14 mouse cellular contexts compared by ENCODE assay signal in genomic region chr3:14832766-14833165, GRCm38 (mm10). TPM values are rescaled to one million over a fixed set of nuclear protein-coding genes. Genes with fewer than 3 reads are reported as not detected.
A peak's percentile ranks its signal among the peaks of the same experiment; 100 is the strongest.
DNase-seq lines count a peak whose midpoint lies in the region; ATAC-seq and TF ChIP-seq lines count a peak whose summit lies in the region.
"Had no signal": no experiment of that assay in that cellular context is flagged by ENCODE, and none has a peak within 500 bp of the region (broad histone marks: within the 10 kb centered on the region; RNA-seq: fewer than 3 reads in every experiment).

No protein-coding gene starts in this region.

- TF ChIP-seq CTCF in MEL (IDR thresholded peaks at IDR 0.05 in 2 of 3, conservative IDR thresholded peaks at IDR 0.05 in 1 of 3; ENCODE audit: control insufficient read depth in 1 of 3, insufficient read depth in 1 of 3, low read depth in 2 of 3, low read length in 3 of 3, poor library complexity in 1 of 3, severe bottlenecking in 1 of 3), result no peak

- no peak overlapping the region for H3K27ac ChIP-seq in MEL (ENCODE audit: control insufficient read depth, low read depth, low read length)
- H3K27ac ChIP-seq: hindbrain, embryonic 15.5 days; limb, embryonic 12.5 days; midbrain, embryonic 10.5 days had no signal

- no peaks in the 10 kb centered on the region for H3K9me3 ChIP-seq in MEL (replicated peaks; ENCODE audit: insufficient read depth, low read length)
- H3K9me3 ChIP-seq: hindbrain, embryonic 15.5 days; limb, embryonic 12.5 days; midbrain, embryonic 10.5 days had no signal

- peaks cover 0 to 3% of the 10 kb centered on the region in 2 experiments; a peak in 2 of 4 replicates for H3K4me1 ChIP-seq in MEL (ENCODE audit: control insufficient read depth in 1 of 2, insufficient read depth in 2 of 2, low read length in 2 of 2)
- H3K4me1 ChIP-seq: hindbrain, embryonic 15.5 days; limb, embryonic 12.5 days; midbrain, embryonic 10.5 days had no signal

- TF ChIP-seq EP300 in MEL (IDR thresholded peaks at IDR 0.05; ENCODE audit: low read depth in 1 of 2, low read length in 2 of 2), result no peak

- TF ChIP-seq RAD21 in MEL (IDR thresholded peaks at IDR 0.05; ENCODE audit: low read depth, low read length), result no peak

- no peak overlapping the region for H3K9ac ChIP-seq in MEL (ENCODE audit: control insufficient read depth, low read depth, low read length, poor library complexity, severe bottlenecking)
- H3K9ac ChIP-seq: hindbrain, embryonic 15.5 days; limb, embryonic 12.5 days had no signal

- H3K27me3 ChIP-seq in MEL (ENCODE audit: control insufficient read depth in 1 of 2, insufficient read depth in 2 of 2, low read length in 2 of 2), result no peaks in the 10 kb centered on the region
- H3K27me3 ChIP-seq: CH12.LX; hindbrain, embryonic 15.5 days; limb, embryonic 12.5 days had no signal

- no peak overlapping the region for H3K4me3 ChIP-seq in MEL (ENCODE audit: control insufficient read depth in 1 of 2, insufficient read depth in 1 of 2, low read depth in 2 of 2, low read length in 2 of 2)
- H3K4me3 ChIP-seq: hindbrain, embryonic 15.5 days; limb, embryonic 12.5 days; midbrain, embryonic 10.5 days had no signal

- peak; percentile 44; the same call in 1 of the 2 replicates for ATAC-seq in megakaryocyte progenitor cell, adult 5-6 weeks (replicated peaks; ENCODE audit: poor library complexity)

- H3K79me2 ChIP-seq in MEL (ENCODE audit: control insufficient read depth, insufficient read depth, low read length, poor library complexity), result no peaks in the 10 kb centered on the region

- TF ChIP-seq POLR2A in MEL (IDR thresholded peaks at IDR 0.05; ENCODE audit: control insufficient read depth in 1 of 2, insufficient read depth in 1 of 2, low read depth in 1 of 2, low read length in 2 of 2, poor library complexity in 1 of 2), result no peak

- no peaks in the 10 kb centered on the region; a peak in 1 of 4 replicates for H3K36me3 ChIP-seq in MEL (ENCODE audit: control insufficient read depth in 1 of 2, insufficient read depth in 2 of 2, low read length in 2 of 2)
- H3K36me3 ChIP-seq: hindbrain, embryonic 15.5 days; limb, embryonic 12.5 days; midbrain, embryonic 10.5 days had no signal

- DNase-seq in layer of hippocampus, adult 9-11 months, result peak; percentile 2
- DNase-seq in layer of hippocampus, postnatal 10 days (ENCODE audit: low spot score in 2 of 2), result no peak
- DNase-seq in MEL (ENCODE audit: low read depth, low spot score), result peak; percentile 51
- DNase-seq in kidney, adult 9 months, result peak; percentile 93
- DNase-seq in left cerebral cortex, adult 8-10 months (ENCODE audit: low spot score in 2 of 2), result no peak
- no peak for DNase-seq in gastrocnemius, adult 18-20 months (ENCODE audit: low spot score)
- DNase-seq: gastrocnemius, postnatal 14 days; thymus, adult 2 months had no signal

TF ChIP-seq in MEL, 35 proteins besides CTCF, POLR2A, EP300 and RAD21:
- TF ChIP-seq ZMIZ1 (IDR thresholded peaks at IDR 0.05; ENCODE audit: low read depth, low read length) (no peak), MEF2A (IDR thresholded peaks at IDR 0.05; ENCODE audit: extremely low read depth, insufficient replicate concordance, low read depth, low read length, poor library complexity, severe bottlenecking) (no peak), ZC3H11A (IDR thresholded peaks at IDR 0.05; ENCODE audit: low read depth, low read length) (no peak), SIN3A (IDR thresholded peaks at IDR 0.05; ENCODE audit: low read length) (no peak), ETS1 (IDR thresholded peaks at IDR 0.05; ENCODE audit: low read depth, low read length) (no peak), MAX (IDR thresholded peaks at IDR 0.05; ENCODE audit: low read length) (no peak), TBP (IDR thresholded peaks at IDR 0.05; ENCODE audit: low read depth, low read length) (no peak), USF2 (IDR thresholded peaks at IDR 0.05; ENCODE audit: borderline replicate concordance in 1 of 2, insufficient read depth in 1 of 2, low read depth in 1 of 2, low read length in 2 of 2) (no peak), UBTF (IDR thresholded peaks at IDR 0.05; ENCODE audit: borderline replicate concordance, insufficient read depth, low read depth, low read length) (no peak)
TF ChIP-seq in MEL: peak in this region for 0.

RNA-seq across cellular contexts. Expression of gene Car1, which starts 24.6 kb away (rescaled TPM):
- total RNA-seq in layer of hippocampus, postnatal 10 days (2021), result not detected
- total RNA-seq in MEL (2012; rRNA removed), result 3,564 and 4,374 TPM in 2 replicates
- polyA plus RNA-seq in MEL (2012; ENCODE audit: insufficient read depth in 1 of 2, insufficient read length in 2 of 2, low read depth in 1 of 2, low replicate concordance in 2 of 2, missing spikeins in 1 of 2), result 1,000 to 10,000 TPM; 1,720 to 6,361 TPM
- total RNA-seq in megakaryocyte progenitor cell, adult 5-6 weeks (2015), result 584 and 1,246 TPM in 2 replicates
- 179 and 313 TPM in 2 replicates for total RNA-seq in megakaryocyte progenitor cell, adult 5-6 weeks (2017)
- total RNA-seq in left cerebral cortex, adult 8-10 months (2022), result under 1 TPM in 2 of 4 experiments, not detected in 2; 0.27 to 0.33 TPM
- total RNA-seq in gastrocnemius, adult 18-20 months (2021), result under 1 TPM; 0.31 to 0.71 TPM
- total RNA-seq: gastrocnemius, postnatal 14 days had no signal
- polyA plus RNA-seq: brain, embryonic 14.5 days; hindbrain, embryonic 15.5 days; limb, embryonic 12.5 days; midbrain, embryonic 10.5 days had no signal

RNA-seq across cellular contexts. Expression of gene Car3, which starts 30.5 kb away (rescaled TPM):
- total RNA-seq in layer of hippocampus, postnatal 10 days (2021), result 1 to 10 TPM; 1.1 to 1.3 TPM
- 1.7 and 1.8 TPM in 2 replicates for total RNA-seq in MEL (2012; rRNA removed)
- 1 to 10 TPM in 1 of 2 experiments, not detected in 1; 4.9 TPM for polyA plus RNA-seq in MEL (2012; ENCODE audit: insufficient read depth in 1 of 2, insufficient read length in 2 of 2, low read depth in 1 of 2, low replicate concordance in 2 of 2, missing spikeins in 1 of 2)
- total RNA-seq in megakaryocyte progenitor cell, adult 5-6 weeks (2015), result 9.5 and 10.6 TPM in 2 replicates
- 5.4 and 8.1 TPM in 2 replicates for total RNA-seq in megakaryocyte progenitor cell, adult 5-6 weeks (2017)
- total RNA-seq in left cerebral cortex, adult 8-10 months (2022), result 1 to 10 TPM in 2 of 4 experiments, under 1 TPM in 2; 0.44 to 1.4 (median 1.1) TPM
- total RNA-seq in gastrocnemius, adult 18-20 months (2021), result 1,000 to 10,000 TPM; 1,448 to 1,773 TPM

RNA-seq across cellular contexts. Expression of gene Car2, which starts 53.3 kb away (rescaled TPM):
- total RNA-seq in layer of hippocampus, postnatal 10 days (2021), result 10 to 100 TPM; 62.4 to 64.3 TPM
- total RNA-seq in MEL (2012; rRNA removed), result 235 and 397 TPM in 2 replicates
- polyA plus RNA-seq in MEL (2012; ENCODE audit: insufficient read depth in 1 of 2, insufficient read length in 2 of 2, low read depth in 1 of 2, low replicate concordance in 2 of 2, missing spikeins in 1 of 2), result 100 to 1,000 TPM; 109 to 369 TPM
- 155 and 274 TPM in 2 replicates for total RNA-seq in megakaryocyte progenitor cell, adult 5-6 weeks (2015)
- total RNA-seq in megakaryocyte progenitor cell, adult 5-6 weeks (2017), result 143 and 234 TPM in 2 replicates
- 100 to 1,000 TPM; 137 to 156 (median 144) TPM for total RNA-seq in left cerebral cortex, adult 8-10 months (2022)
- total RNA-seq in gastrocnemius, adult 18-20 months (2021), result 10 to 100 TPM; 17.2 to 19.0 TPM

Comparison
In these comparisons a context has a peak if more than half of its experiments do, and no peak if none do; other contexts are left out.
1. DNase-seq: peak in layer of hippocampus, adult 9-11 months (single experiment), MEL (single experiment) and kidney, adult 9 months (single experiment); none in layer of hippocampus, postnatal 10 days (0 of 2), left cerebral cortex, adult 8-10 months (0 of 2) and gastrocnemius, adult 18-20 months (single experiment).
2. RNA of gene Car1, which starts 24.6 kb away (total RNA-seq): 3,564 to 4,374 TPM in MEL and 179 to 1,246 TPM in megakaryocyte progenitor cell, adult 5-6 weeks; 0.31 to 0.71 TPM in gastrocnemius, adult 18-20 months, 0.27 to 0.33 TPM in left cerebral cortex, adult 8-10 months and not detected in layer of hippocampus, postnatal 10 days; every median in the first group is over 100 times any median in the second.
3. RNA of gene Car3, which starts 30.5 kb away (total RNA-seq): 1,448 to 1,773 TPM in gastrocnemius, adult 18-20 months; 5.4 to 10.6 TPM in megakaryocyte progenitor cell, adult 5-6 weeks, 1.7 to 1.8 TPM in MEL, 1.1 to 1.3 TPM in layer of hippocampus, postnatal 10 days and 0.44 to 1.4 TPM in left cerebral cortex, adult 8-10 months; every median in the first group is over 100 times any median in the second.